Mouse (Mus musculus): ENCODE results near the gene C130074G19Rik.

Gene C130074G19Rik

GRCm38 (mm10) chr1:184882281-184883268 lies at the start of gene C130074G19Rik:
Gene C130074G19Rik (minus strand): TSS chr1:184883218.
- DNase-seq = no peak

DNA sequence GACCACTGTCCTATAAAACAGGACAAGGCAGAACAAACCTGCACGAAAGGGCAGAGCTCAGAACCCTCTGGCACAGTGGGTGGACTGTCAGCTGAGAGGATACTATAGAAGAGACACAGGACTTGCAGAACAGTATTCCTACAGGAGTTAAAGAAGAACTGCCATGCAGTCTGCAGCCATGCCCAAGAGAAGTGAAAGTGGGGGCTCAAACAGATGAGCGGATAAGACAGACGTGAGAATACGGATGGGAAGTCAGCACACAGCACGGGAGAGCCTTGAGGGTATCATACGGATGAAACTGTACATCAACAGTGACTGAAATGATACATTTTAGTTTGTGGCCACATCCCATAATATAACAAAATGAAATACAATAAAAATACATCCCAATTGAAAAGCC lies 48.1 kb upstream of the C130074G19Rik start:
- no peak for DNase-seq

GRCm38 (mm10) chr1:184928382-184928781 lies 45.4 kb upstream of the C130074G19Rik start:
- no peak for DNase-seq

DNA sequence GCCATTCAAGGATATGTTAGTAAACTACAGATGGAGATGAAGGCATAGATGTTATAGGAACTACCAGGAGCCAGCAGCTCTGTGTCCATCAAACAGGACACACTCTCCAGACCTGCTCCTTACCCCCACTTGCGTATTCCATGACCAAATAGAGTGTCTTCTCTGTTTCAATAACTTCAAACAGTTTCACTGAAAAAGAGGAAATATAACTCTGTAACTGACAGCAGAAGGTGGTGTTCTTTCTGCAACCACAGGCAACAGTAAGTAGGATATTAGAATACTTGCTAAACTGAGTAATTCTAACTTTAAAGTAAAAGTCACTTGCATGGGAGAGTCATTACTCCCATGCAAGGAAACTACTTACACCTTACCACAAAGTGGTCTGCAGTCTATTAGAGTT lies 44.9 kb upstream of the C130074G19Rik start:
- no peak for DNase-seq

DNA sequence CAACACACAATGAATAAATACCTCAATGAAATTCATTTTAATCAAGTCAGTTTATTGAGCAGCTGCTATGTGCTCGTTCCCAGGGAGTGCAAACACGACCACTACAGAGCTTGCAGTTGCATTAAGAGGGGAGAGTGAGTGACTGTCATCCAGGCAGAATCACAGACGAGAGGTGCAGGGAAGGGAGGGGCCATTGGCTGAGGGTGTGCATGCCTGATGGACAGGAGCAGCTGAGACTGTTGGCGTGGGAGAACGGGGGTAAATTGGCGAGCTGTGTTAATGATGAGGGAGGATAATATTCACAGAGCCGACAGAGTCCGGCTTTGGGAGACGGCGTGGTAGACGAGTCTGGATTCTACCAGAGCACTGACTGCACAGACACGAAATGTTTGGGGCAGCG lies 39.8 kb upstream of the C130074G19Rik start:
- DNase-seq = no peak

GRCm38 (mm10) chr1:184920057-184920456 lies 37.0 kb upstream of the C130074G19Rik start:
- no peak for DNase-seq

DNA sequence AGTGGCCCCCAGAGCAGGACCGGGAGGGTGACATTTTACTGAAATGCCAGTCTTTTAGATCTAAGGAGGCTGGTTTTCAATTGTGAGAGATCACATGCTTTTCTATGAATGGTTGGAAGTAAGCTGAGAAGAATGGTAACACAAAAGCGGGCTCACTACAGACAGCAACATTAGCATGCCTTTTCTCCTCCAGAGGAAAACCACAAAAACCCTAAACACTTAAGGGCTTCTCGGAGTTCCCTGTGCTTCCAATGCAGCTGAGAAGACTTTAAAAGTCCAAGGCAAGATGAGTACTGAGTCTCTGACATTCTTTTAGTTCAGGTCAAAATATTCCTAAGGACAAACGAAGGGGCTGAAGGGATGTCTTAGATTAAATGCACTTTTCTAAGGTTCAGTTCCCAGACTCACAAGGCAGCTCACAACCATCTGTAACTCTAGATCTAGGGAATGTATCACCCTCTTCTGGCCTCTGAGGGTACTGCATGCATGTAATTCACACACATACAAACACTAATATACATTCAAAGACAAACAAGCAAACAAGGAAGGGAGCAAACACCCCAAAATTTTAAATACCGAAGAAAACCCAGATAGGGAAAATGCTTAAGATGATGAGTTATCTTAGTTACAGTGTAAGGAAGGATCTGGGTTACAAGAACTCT lies 35.3 kb upstream of the C130074G19Rik start:
- no peak for DNase-seq

- no peak for DNase-seq
Measured at GRCm38 (mm10) chr1:184912336-184912735, 29.3 kb upstream of the C130074G19Rik start.

GRCm38 (mm10) chr1:184911861-184912260 lies 28.8 kb upstream of the C130074G19Rik start:
- DNase-seq = no peak

DNA sequence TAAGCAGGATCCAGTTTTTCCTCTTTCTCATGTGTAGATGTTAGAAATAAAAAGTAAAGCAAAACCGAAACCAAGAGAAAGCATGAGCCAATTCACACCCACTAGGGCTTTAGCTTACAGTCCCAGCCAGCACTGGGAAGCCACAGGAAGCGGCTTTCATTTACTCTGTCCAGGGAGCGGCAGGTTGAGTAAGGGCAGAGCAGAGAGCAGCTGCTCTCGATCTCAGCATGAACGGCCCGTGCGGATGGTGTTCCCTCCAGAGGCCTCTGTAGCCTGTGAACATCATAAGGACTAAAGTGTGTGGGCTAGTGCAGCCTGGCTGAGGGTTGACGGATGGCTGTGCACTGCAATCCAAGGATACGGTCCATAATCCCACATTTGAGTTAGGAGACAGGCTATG lies 25.5 kb upstream of the C130074G19Rik start:
- no peak for DNase-seq

DNA sequence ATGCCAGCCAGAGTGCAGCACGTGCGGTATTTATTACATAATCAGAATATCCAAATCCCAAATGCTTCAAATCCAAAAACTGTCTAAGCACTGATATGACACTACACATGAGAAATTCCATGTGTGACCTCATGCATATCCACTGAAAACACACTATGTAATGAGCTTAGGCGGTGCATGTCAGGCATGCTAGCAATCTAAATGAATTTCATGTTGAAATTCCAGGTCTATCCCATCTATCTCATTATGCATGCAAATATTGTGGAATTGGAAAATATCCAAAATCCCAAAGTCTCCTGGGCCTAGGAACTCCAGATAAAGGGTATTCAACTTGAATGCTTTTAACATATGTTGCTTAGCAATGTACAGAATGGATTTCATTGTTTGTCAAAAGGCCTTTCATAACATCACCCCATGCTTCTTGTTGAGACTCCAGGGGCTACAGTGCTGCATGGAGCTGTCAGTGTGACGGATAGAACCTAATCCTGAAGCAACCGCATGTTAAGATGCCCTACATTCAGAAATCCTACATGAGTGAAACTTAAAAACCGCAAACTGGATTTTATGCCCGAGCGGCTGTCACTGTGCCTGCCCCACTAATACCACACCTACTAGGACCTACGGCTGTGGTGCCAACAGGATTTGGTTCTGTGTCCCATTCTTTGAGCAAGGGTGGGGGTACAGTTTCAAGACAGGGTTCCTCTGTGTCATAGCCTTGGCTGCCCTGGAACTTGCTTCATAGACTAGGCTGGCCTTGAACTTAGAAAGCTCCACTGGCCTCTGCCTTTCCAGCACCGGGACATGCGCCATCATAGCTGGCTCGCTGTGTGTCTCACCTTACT lies 23.1 kb upstream of the C130074G19Rik start:
- DNase-seq = no peak

GRCm38 (mm10) chr1:184905371-184905770 lies 22.4 kb upstream of the C130074G19Rik start:
- DNase-seq = peak; percentile 28

DNA sequence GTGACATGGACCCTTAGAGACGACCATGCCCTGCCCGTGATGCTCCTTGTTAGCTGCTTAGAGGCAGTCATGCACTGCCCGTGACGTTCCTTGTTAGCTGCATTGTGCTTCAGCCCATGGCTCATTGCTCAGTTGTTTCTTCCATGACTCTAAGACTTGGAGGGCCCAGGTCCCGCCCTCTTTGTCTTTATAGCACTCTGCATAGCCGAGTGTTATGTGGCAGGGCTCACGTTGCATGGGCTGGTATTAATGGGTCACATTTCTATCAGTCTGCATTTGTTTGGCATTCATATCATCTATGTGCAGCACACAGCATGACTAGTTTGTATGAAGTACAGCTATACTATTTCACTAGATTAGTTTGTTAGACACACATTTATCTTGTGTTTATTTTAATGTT lies 20.7 kb upstream of the C130074G19Rik start:
- no peak for DNase-seq

- no peak for DNase-seq
Measured at GRCm38 (mm10) chr1:184902886-184903285, 19.9 kb upstream of the C130074G19Rik start.

- DNase-seq = no peak
Measured at GRCm38 (mm10) chr1:184897350-184897749, 14.3 kb upstream of the C130074G19Rik start.

- DNase-seq = no peak
Measured at GRCm38 (mm10) chr1:184891998-184892397, 9.0 kb upstream of the C130074G19Rik start.

GRCm38 (mm10) chr1:184889454-184889853 lies 6.4 kb upstream of the C130074G19Rik start:
- no peak for DNase-seq

DNA sequence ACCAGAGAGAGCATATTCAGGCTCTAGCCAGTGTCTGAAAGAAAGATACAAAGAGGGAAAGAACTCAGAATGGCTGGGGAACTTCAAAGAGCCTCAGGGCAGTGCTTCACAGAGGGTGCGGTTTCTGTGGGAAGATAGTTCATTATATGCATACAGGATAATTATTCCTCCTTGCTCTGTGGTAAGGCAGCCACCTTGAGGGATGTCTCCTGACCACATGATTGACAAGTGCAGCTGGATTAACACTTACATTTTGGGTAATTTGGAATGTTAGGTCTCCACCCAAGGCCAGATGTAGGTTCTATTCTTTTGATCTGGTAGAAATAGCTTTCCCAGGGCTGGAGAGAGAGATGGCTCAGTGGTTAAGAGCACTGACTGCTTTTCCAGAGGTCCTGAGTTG lies 3.1 kb upstream of the C130074G19Rik start:
- DNase-seq = no peak

DNA sequence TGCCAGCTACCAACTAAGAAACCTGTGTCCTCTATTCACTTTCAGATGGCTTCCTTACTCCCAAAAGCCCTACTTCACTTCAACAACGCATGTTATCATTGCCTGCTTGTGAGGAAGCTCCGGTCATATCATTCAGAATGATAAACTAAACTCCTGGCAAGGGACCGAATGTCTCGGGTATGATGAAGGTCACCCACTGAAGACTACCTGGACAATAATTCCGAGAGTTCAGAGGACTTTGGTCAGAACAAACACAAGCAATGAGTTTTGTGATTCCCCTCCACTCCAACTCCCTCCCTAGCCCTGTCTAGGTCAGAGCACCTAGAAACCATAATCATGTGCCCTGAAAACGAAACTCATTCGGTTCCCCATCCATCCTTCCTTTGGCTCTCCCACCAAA lies 1.2 kb downstream of the C130074G19Rik start:
- DNase-seq = no peak

DNA sequence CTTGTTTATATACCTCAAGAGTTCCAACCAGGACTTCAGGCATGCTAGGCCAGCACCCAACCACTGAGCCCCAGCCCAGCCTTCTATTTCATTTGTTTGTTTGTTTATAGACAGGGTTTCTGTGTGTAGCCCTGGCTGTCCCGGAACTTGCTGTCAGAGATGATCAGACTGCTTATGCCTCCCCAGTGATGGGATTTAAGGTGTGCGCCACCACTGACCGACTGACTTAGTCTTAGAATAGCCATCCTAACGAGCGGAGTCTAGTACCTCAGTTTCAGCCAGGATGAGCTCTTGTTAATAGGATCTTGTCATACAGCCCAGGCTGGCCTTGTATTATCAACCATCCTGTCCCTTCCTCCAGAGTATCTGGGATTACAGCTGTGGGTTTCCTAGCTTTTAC lies 1.8 kb downstream of the C130074G19Rik start:
- DNase-seq = no peak

- no peak for DNase-seq
Measured at GRCm38 (mm10) chr1:184878860-184879259, 4.2 kb downstream of the C130074G19Rik start.

- DNase-seq = no peak
Measured at GRCm38 (mm10) chr1:184877306-184877705, 5.7 kb downstream of the C130074G19Rik start.

DNA sequence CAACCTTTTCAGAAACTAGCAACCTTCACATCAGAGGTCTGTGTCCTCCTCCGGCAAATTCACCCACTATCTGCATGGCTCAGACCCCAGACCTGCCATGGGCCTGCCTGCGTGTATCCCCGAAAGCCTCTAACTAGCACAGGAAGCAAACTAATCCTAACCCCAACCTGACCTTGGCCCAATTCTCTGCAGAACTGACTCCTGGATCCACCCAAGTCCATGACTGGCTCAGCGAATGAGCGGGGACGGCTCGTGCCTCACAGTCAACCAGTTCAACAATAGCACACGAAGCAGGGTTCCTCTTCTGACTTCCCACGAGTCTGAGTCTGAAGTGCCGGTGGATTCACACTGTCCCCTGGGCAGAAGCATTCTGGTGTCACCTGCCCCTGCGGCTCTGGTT lies 9.1 kb downstream of the C130074G19Rik start:
- DNase-seq = no peak
